Mouse (Mus musculus) hindbrain, embryonic 10.5 days (tissue): ENCODE results near the gene Mmp20. TPM values are rescaled to one million over a fixed set of nuclear protein-coding genes. Genes with fewer than 3 reads are reported as not detected.

Experiments used
- DNase-seq: peaks from one replicate; pipeline ENCODE4 v3.0.0-alpha.2; 2017; ENCODE audit warnings: low spot score
- H3K27ac ChIP-seq: fragments of 300-500 bp; sonication (generic); 2 replicates; pipeline ENCODE4 v1.5.1; 2016; ENCODE audit warnings: mild to moderate bottlenecking, moderate library complexity
- H3K27me3 ChIP-seq: fragments of 300-500 bp; sonication (generic); 2 replicates; pipeline ENCODE4 v1.6.1; 2016; ENCODE audit warnings: mild to moderate bottlenecking; ENCODE audit not compliant: poor library complexity, insufficient read depth, severe bottlenecking
- H3K36me3 ChIP-seq: fragments of 300-500 bp; sonication (generic); 2 replicates; pipeline ENCODE4 v1.6.1; 2016; ENCODE audit warnings: mild to moderate bottlenecking, moderate library complexity
- H3K4me1 ChIP-seq: fragments of 300-500 bp; sonication (generic); replicated peaks from 2 replicates; pipeline ENCODE4 v1.6.1; 2016; ENCODE audit warnings: mild to moderate bottlenecking
- H3K4me3 ChIP-seq: fragments of 300-500 bp; sonication (generic); 2 replicates; pipeline ENCODE4 v1.5.1; 2016; ENCODE audit warnings: mild to moderate bottlenecking, moderate library complexity
- H3K9me3 ChIP-seq: fragments of 300-500 bp; sonication (generic); 2 replicates; pipeline ENCODE4 v1.6.1; 2016; ENCODE audit warnings: mild to moderate bottlenecking, moderate library complexity
- WGBS: fragments of 180-500 bp; shearing (Covaris S2); methylation state at CpG from one replicate; pipeline ENCODE4 v1.1.7; 2016; 5-methylcytosine and 5-hydroxymethylcytosine counted together
- polyA plus RNA-seq: library from polyadenylated mRNA; unstranded; fragments of >200 nt; fragmentation: Nextera tagmentation; extraction: Ambion mirVana; gene quantifications from 2 replicates; pipeline ENCODE4 v1.2.1, GENCODE M21; 2016

Mmp20 gene
- polyA plus RNA-seq: not detected in 2 replicates

DNA sequence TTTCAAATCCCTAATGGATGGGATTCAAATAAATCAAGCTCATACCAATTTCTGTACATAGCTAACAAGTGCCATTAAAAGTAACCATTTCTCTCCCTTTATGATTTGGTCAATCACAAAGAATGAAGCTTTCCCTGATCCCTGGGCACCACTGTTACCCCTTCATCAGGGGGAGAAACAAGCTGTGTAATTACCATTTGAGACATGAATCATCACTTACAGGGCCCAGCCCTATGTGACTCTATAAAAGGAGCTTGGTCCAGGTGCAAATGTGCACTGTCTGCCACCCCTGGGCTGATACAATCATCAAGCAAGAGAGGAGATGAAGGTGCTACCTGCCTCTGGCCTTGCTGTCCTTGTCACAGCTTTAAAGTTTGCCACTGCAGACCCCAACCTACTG lies at the start of gene Mmp20:
TSS of gene Mmp20 (plus strand) at position 301 of the 400 bp plus-strand sequence.
- Histone ChIP-seq H3K27me3 (no peaks in the 10 kb centered on the region), H3K4me3 (no peak within 1 kb of the TSS), H3K4me1 (no peaks in the 10 kb centered on the region), H3K27ac (no peak within 1 kb of the TSS), H3K36me3 (no peaks in the 10 kb centered on the region), H3K9me3 (no peaks in the 10 kb centered on the region)
- DNase-seq: no peak

DNA sequence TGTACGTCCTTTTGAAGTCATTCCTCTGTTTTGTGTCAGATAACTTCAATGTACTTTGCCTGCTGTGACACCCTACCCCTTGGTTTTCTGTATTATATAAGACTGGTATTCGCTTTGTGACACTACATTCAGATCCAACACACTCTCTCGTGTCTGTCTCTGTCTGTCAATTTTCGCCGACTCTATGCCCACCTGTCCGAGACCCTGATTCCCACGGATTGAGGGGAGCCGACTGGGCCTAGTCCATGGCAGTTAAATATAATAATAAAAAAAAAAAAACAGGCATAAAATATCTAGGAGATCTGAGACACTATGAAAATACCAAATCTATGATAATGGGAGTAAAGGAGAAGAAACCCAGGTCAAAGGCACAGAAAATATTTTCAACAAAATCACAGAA lies 38.0 kb upstream of the Mmp20 start:
- Histone ChIP-seq H3K9me3 (no peaks in the 10 kb centered on the region), H3K27ac (no peak overlapping the region), H3K4me1 (no peaks in the 10 kb centered on the region), H3K36me3 (no peaks in the 10 kb centered on the region), H3K27me3 (no peaks in the 10 kb centered on the region), H3K4me3 (no peak overlapping the region)
- DNase-seq: no peak
- 76% methylated on average over 8 of the region's 8 CpGs for WGBS

DNA sequence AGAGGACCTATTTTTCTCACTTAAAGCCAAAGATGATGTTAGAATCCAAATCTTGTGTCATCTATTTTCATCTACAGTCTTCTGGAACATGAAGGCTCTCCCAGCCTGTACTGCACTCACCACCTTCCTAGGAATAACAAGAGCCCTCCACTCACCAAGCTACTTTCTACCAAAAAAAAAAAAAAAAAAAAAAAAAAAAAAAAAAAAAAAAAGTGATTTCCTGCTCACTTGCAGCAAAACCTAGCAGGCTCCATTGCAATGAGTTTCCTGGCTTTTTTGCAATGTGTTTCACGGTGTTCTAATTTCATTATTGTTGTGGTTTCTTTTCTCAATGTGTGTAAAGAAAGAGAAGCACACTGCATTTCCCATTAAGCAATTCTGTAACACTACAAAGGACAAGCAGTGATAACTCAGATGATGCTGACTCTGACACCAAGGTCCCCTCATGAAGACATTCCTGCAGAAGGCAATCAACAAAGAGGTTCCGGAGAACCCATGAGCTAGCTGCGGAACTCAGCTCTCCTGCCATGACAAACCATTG lies 34.7 kb upstream of the Mmp20 start:
- no peaks in the 10 kb centered on the region for H3K36me3 ChIP-seq
- H3K27me3 ChIP-seq: no peaks in the 10 kb centered on the region
- H3K27ac ChIP-seq: no peak overlapping the region
- H3K4me3 ChIP-seq: no peak overlapping the region
- DNase-seq: no peak
- H3K9me3 ChIP-seq: no peaks in the 10 kb centered on the region
- 88% methylated on average over 3 of the region's 3 CpGs for WGBS
- no peaks in the 10 kb centered on the region for H3K4me1 ChIP-seq

DNA sequence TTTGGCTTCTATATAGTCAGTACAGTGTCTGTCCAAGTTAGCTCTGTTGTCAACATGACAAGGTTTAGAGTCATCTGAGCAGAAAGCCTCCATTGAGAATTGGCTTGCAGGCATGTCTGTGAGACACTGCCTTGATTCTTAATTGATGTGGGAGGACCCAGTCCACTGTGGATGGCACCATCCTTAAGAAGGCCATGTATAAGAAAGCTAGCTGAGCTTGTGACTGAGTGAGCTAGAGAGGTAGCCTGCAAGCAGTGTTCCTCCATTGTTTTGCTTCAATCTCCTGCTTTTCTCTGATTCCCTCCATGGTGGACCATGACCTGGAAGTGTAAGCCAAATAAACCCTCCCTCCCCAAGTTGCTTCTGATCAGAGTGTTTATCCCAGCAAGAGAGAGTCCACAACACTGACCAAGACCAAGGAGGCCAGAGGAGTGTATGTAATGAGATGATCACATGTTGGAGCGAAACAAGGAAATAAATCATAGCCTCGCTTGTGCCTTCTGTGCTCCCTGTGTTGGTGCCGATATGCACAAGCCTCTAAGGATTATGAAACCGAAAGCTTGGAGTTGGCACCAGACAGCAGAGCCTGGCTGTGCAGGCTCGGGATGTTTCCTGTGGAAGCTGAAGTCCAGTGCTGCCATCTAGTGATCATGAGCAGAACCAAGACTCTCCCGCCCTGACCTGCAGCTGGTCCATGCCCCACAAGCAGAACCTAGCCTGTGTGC lies 33.1 kb upstream of the Mmp20 start:
- peak; percentile 73 for DNase-seq
- H3K27me3 ChIP-seq: no peaks in the 10 kb centered on the region
- H3K4me1 ChIP-seq: no peaks in the 10 kb centered on the region
- H3K4me3 ChIP-seq: peak overlapping the region; percentile 23; the same call in 1 of the 2 replicates
- no peaks in the 10 kb centered on the region for H3K36me3 ChIP-seq
- WGBS: 26% methylated on average over 6 of the region's 6 CpGs
- no peak overlapping the region for H3K27ac ChIP-seq
- H3K9me3 ChIP-seq: no peaks in the 10 kb centered on the region

DNA sequence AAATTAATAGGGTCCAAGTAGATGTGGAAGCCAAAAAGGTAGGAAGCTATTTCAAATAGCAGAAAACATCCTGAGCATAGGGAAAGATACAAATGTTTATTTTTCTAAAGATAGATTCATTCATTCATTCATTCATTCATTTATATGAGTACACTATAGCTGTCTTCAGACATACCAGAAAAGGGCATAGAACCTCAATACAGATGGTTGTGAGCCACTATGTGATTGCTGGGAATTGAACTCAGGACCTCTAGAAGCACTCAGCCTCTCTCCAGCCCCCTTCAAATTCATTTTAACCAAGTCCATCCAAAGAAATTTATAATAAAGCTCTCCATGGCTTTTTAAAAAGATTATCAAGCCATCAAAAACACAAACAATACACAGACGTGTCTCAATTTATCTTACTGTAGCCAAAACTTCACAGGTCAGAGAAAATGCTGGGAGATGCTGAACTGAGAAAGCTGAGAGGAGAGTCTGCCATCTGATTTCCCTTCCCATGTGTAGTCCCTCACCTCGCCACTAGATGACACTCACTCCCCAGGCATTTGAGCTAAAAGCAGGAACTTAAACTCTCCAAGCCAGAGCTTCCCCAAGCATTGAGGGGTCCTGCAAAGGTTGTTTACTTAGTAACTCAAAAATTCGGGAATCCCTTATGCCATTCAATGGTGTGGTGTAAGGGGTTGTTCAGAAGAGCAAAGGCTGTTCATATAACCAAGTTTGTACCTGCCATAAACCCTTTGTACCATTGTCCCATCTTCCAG lies 24.9 kb upstream of the Mmp20 start:
- H3K4me1 ChIP-seq: no peaks in the 10 kb centered on the region
- WGBS: 3% methylated on average over 3 of the region's 3 CpGs
- no peaks in the 10 kb centered on the region for H3K36me3 ChIP-seq
- no peak overlapping the region for H3K27ac ChIP-seq
- no peaks in the 10 kb centered on the region for H3K9me3 ChIP-seq
- H3K4me3 ChIP-seq: no peak overlapping the region
- H3K27me3 ChIP-seq: no peaks in the 10 kb centered on the region
- DNase-seq: peak; percentile 69

DNA sequence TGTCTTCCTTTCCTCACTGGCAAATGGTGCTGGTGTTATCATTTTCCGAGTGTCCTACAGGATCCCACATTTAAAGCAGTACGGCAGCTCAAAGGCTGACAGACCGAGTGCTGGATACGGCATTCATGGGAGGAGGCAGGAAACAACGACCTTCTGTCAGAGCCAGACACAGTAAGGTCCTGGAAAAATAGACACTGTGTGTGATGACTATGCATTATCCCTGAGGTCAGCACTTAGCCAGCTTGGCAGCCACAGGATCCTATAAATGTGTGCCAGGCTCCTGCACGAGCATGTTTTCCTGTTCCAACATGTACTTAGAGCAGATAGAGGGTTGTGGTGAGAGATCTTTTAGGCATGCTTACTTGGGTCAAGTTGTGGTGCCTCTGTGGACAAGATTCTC lies 24.0 kb upstream of the Mmp20 start:
- H3K27ac ChIP-seq: no peak overlapping the region
- 74% methylated on average over 6 of the region's 6 CpGs for WGBS
- no peaks in the 10 kb centered on the region for H3K36me3 ChIP-seq
- DNase-seq: no peak
- H3K27me3 ChIP-seq: no peaks in the 10 kb centered on the region
- no peaks in the 10 kb centered on the region for H3K4me1 ChIP-seq
- no peak overlapping the region for H3K4me3 ChIP-seq
- H3K9me3 ChIP-seq: no peaks in the 10 kb centered on the region

DNA sequence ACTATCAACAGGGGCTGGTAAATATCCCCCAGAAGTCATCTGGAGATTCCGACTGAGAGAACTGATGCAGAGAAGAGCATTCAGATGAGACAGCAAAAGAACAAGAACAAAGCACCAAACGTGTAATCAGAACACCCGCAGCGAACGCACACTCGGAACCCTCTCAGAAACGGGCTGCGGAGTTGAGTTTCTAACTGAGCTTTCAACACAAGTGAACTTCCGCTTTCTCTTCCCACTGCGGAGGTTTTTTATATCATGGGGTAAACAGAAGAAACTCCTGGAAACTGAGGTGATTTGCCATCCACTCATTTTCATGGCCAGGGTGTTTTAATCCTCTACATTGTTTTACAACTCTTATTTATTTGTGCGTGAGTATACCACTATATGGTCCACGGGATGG lies 22.4 kb upstream of the Mmp20 start:
- WGBS: 88% methylated on average over 12 of the region's 12 CpGs
- DNase-seq: no peak
- Histone ChIP-seq H3K27ac (no peak overlapping the region), H3K4me3 (no peak overlapping the region), H3K36me3 (no peaks in the 10 kb centered on the region), H3K9me3 (peaks cover 4% of the 10 kb centered on the region; the same call in 1 of the 2 replicates), H3K4me1 (no peaks in the 10 kb centered on the region), H3K27me3 (no peaks in the 10 kb centered on the region)

DNA sequence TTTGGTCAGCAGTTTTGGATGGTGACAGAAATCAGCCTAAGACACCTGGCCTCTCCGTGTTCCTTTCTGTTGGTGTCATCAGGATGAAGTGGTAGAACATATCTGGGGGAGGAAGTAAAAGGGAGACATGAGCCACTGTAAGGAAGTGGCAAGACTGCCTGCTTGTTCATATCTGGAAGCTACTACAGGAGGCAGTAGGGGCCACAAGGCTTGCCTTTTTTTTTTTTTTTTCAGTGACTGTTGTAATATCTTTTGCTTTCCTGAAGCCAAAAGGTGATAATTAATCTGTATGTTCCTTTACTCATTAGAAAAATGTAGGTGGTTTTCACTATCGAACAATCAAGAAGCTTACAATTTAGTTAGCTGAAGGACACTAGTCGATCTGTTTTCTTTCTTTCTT lies 5.4 kb upstream of the Mmp20 start:
- Histone ChIP-seq H3K9me3 (no peaks in the 10 kb centered on the region), H3K27ac (no peak overlapping the region), H3K27me3 (no peaks in the 10 kb centered on the region), H3K4me1 (no peaks in the 10 kb centered on the region), H3K36me3 (no peaks in the 10 kb centered on the region), H3K4me3 (no peak overlapping the region)
- WGBS: 74% methylated on average over 3 of the region's 3 CpGs
- no peak for DNase-seq

DNA sequence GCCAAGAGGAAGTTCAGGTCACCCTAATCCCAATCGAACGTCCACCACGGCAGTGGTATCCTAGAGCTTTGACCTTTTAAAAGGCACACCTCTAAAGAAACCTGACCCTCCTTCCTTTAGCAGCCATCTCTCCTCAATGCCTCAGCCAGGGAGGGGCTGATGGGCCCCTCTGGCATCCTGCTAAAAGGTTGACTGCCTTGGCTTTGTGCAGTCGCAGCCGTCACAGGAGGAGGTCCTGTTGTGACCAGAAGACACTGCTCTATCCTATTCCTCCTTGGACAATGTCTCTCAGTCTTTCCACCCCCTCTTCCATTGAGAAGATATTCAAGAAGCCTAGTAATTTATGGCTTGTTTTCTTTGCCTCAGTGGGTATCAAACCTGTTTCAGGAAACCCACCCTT lies 5.9 kb downstream of the Mmp20 start:
- Histone ChIP-seq H3K27ac (no peak overlapping the region), H3K27me3 (no peaks in the 10 kb centered on the region), H3K4me1 (peaks cover 3% of the 10 kb centered on the region), H3K9me3 (no peaks in the 10 kb centered on the region), H3K36me3 (no peaks in the 10 kb centered on the region), H3K4me3 (no peak overlapping the region)
- WGBS: 18% methylated on average over 5 of the region's 5 CpGs
- no peak for DNase-seq

DNA sequence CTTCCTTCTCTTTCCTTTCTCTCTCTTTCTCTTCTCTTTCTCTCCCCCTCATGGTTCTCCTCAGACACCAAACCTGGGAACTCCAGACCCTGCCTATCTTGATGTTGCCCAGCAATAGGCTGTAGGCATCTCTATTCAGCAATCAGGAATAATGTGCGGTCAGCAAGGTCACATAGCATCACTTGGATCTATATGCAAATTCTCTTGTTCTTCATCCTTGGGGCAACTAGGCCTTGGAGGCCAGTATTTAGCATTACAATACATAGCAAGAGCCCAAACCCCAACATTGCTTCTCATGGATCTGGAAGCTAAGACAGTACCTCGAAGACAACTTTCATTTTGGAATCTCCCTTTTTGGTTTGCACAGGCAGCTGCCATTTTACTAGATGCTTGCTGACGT lies 19.9 kb downstream of the Mmp20 start:
- peak; percentile 5 for DNase-seq
- H3K36me3 ChIP-seq: no peaks in the 10 kb centered on the region
- H3K27me3 ChIP-seq: no peaks in the 10 kb centered on the region
- H3K9me3 ChIP-seq: no peaks in the 10 kb centered on the region
- H3K27ac ChIP-seq: no peak overlapping the region
- 0 out of 2 replicates have a peak, but pooled peaks cover 3% of the 10 kb centered on the region for H3K4me1 ChIP-seq
- no peak overlapping the region for H3K4me3 ChIP-seq
- WGBS: 76% methylated on average over 3 of the region's 3 CpGs

DNA sequence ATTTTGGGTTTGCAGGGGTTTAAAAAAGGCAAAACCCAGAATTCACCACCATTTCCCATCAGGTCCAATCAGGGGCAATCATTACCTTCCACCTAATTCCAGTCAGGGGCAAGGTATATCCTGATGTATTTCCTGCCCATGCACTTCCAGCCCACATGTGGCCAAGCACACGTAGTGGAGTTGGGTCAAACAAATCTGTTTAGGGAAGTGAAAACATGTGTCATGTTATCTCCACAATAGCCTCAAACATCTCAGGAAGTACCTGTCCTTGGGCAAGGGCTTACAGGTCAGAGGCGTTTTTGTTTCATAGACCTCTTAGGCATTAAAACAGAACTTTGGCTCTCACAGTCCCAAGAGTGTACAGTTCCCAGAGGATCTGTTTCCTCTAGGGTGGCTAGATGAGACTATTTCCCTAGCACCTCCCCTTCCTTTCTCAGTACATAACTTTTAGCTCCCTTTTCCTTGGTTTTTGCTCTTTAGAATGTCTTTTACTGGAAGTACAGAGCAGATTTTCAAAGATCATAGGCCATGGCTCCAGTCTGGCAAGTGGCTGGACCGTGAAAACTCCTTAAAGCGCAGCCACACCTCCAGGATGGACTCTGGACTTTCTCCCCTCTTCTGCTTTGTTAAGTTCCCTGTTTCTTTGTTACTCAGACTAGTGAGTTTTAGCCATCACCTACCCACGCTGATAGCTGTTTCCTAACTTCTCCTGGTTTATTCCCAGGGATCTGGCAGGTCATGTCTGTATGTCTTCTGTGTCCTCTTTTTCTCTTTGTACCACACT lies 22.6 kb downstream of the Mmp20 start:
- Histone ChIP-seq H3K27me3 (no peaks in the 10 kb centered on the region), H3K4me1 (0 out of 2 replicates have a peak, but pooled peaks cover 3% of the 10 kb centered on the region), H3K36me3 (no peaks in the 10 kb centered on the region), H3K9me3 (no peaks in the 10 kb centered on the region), H3K27ac (no peak overlapping the region), H3K4me3 (no peak overlapping the region)
- 82% methylated on average over 5 of the region's 5 CpGs for WGBS
- no peak for DNase-seq

DNA sequence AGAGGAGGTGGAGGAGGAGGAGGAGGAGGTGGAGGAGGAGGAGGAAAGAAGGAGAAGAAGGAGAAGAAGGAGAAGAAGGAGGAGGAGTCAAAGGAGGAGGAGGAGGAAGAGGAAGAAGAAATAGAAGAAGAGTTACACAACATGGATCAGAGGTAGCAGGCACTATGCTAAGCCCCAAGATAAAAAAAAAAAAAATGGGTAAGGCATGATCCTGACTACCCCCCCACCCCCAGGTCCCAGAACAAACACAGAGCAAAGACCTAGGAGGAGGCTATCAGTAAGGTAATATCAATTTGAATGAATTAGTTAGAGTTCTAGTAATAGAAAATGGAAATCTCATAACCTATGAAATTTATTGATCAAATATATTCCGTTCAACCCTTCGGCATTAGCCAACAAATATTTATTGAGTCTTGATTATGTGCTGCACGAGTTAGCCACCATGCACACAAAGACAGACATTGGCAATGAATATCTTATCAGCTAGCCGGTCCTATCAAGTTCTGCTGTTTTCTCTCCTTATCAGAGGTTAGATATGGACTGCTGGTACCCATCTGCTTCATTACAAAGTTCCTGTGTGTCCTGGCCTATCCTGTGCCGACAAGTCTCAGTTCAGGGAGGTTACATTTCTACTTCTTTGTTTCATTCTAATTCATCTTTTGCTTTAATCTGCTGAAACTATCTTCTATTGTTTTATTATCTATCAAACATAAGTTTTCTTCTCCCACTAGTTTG lies 24.5 kb downstream of the Mmp20 start:
- Histone ChIP-seq H3K9me3 (no peaks in the 10 kb centered on the region), H3K4me3 (no peak overlapping the region), H3K4me1 (0 out of 2 replicates have a peak, but pooled peaks cover 3% of the 10 kb centered on the region), H3K36me3 (no peaks in the 10 kb centered on the region), H3K27ac (no peak overlapping the region), H3K27me3 (no peaks in the 10 kb centered on the region)
- 90% methylated on average over 5 of the region's 5 CpGs for WGBS
- DNase-seq: no peak
